Mouse (Mus musculus): Measurements from ENCODE around the gene Mpo. TPM values are rescaled to one million over a fixed set of nuclear protein-coding genes. Genes with fewer than 3 reads are reported as not detected.

The Mpo gene
- total RNA-seq, 2 experiments from 2014 or later: not detected

DNA sequence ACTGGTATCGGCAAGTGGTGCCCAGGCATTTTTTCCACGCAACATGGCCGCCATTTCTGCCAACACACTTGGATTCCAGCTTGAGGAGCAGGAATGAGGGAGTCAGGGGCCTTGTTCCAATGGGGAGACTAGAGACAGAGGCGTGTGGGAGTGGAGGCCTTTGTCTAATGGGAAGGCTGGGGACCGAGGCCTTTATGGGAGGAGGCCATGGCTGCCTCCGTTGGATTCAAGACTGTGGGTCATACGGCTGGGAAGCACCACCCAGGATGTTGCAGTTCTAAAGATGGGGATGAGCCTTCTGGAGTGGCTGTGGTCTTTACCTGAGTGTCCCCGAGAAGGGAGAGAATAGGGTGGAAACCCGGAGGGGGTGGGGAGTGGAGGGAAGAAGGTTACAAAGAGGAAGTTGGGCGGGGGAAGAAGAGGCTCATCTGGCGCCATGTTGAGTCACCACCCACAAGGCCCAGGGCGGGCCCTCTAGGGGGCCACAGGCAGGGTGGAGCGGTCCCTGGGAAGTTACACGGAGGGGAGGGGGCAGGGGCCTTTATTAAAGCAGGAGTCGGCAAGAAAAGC is 37.0 kb upstream of the Mpo start:
- no peak for DNase-seq (ENCODE audit: low spot score in 2 of 2)
- intact Hi-C loops (cut with DNase I): loop anchor here (10.0 kb wide), 1 partner anchor 542 kb away; no protein-coding TSS in a partner anchor

- DNase-seq (ENCODE audit: low spot score in 2 of 2): no peak
- intact Hi-C loops (cut with DNase I): loop anchor here (10.0 kb wide), 1 partner anchor 542 kb away; no protein-coding TSS in a partner anchor
These were observed 36.1 kb upstream of the Mpo start for GRCm38 (mm10) chr11:87757001-87757954.

DNA sequence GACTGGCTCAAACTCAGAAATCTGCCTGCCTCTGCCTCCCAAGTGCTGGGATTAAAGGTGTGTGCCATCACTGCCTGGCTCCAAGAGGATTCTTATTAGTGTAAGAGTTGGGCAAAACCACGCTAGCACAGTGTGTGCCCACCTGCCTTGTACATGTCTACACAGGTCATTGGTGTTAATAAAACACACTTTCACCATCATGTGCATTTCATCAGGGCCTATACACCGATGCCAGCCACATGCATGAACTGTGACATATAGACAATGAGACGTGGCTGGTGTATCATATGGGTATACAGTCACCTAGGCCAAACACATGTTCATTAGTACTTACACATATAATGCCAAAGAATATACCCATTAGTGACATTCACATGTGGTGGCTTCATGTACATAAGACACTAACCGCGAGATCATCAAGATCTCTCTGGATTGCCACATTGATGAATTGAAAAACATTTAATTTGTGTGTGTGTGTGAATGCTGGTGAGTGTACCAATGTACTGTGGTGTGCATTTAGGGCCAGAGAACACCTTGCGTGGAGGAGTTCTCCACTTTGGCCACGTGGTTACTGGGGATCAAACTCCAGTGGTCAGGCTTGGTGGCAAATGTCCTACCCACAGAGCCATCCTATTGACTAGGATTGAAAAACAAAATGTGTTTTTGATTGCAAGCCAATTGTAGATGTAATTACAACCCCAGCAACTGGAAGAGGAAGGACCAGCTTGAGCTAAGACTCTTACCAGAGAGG is 35.0 kb upstream of the Mpo start:
- intact Hi-C loops (cut with DNase I): loop anchor here (10.0 kb wide), 1 partner anchor 544 kb away; no protein-coding TSS in a partner anchor

DNA sequence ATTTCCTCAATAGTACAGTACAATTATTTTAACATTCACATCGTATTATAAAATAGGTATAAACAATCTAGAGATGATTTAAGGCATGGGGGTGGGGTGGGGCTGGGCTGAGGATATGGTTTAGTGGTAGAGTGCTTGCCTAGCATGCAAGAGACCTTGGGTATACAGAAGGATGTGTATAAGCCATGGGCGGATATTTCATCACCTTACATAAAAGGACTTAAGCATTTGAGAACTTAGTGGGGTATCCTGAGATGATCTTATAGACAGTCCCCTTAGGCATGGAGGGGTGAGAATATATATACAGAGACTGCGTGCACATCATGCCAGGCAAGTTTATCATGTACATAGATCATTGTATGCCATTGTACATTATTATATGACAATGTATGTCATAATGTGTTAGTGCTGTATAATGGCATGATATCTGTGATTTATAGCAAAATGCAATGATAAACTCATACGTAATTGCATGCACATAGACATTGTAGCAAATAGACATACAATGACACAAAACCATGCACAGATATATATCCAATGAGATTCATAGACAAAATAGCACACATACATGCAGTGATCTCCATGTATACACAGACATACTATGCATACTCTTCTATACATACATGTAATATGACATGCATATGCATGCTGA is 34.3 kb upstream of the Mpo start:
- intact Hi-C loops (cut with DNase I): loop anchor here (10.0 kb wide), 1 partner anchor 544 kb away; no protein-coding TSS in a partner anchor
- no peak for DNase-seq (ENCODE audit: low spot score in 2 of 2)

More for the DNA sequence above, 35.0 kb upstream of the Mpo start:
- no peak for DNase-seq (ENCODE audit: low spot score in 2 of 2)

- peak; percentile 48 to 79 for DNase-seq (ENCODE audit: low spot score in 2 of 2)
- intact Hi-C loops (cut with DNase I): loop anchor here (2.0 to 10.0 kb wide), 4 partner anchors 97 to 545 kb away; partner anchors contain the start of gene Rnf43
These were observed 33.8 kb upstream of the Mpo start for GRCm38 (mm10) chr11:87759609-87760005.

DNA sequence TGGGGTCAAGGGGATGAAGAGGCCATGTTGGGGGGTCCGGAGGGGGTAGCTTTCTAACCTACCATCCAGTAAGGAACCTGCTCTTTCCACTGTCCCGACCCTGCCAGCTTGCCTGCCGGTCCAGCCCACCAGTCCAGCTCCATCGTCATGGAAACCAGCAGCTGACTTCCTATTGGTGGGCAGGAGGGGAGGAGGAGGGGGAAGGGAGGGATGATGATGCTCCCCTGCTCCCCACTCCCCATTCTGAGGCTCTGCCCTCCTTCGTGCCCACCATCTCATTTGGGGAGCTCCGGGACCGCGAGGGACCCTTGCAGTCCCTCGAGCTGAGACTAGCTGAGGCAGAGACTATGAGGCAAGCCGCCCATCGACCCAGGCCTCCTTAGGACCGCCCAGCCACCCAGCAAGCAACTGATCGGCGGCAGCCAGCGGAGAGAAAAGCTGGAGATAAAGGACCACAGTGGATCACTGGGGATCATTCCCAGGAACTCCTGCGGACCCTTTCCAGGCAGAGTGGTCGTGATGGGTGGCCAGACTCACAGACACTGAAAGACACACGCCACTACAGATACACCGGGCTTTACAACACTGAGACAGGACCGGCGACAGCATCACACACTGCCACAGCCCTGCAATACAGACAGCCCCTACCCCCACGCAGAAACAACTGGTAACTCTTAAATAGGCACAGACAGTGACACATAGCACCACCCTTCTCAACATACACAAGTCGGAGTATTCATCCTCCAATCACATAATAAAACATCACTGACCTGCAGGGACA is 32.9 kb upstream of the Mpo start, which contains the start of gene Tspoap1:
Gene Tspoap1 (plus strand): TSS at position 241 of the 781 bp plus-strand sequence.
- intact Hi-C loops (cut with DNase I): loop anchor here (2.0 to 5.0 kb wide), 3 partner anchors 98 to 163 kb away; partner anchors contain the start of gene Rnf43
- DNase-seq (ENCODE audit: low spot score in 2 of 2): peak; percentile 75 to 91

GRCm38 (mm10) chr11:87761181-87761721 is 32.1 kb upstream of the Mpo start:
- peak in 1 of 2 experiments; percentile 34 for DNase-seq (ENCODE audit: low spot score in 2 of 2)

GRCm38 (mm10) chr11:87761806-87762701 is 31.3 kb upstream of the Mpo start:
- peak; percentile 39 to 63 for DNase-seq (ENCODE audit: low spot score in 2 of 2)
- intact Hi-C loops (cut with DNase I): loop anchor here (2.0 to 5.0 kb wide), 4 partner anchors 25 to 165 kb away; partner anchors contain the start of genes Rnf43 and Supt4a

More at GRCm38 (mm10) chr11:87761181-87761721, 32.1 kb upstream of the Mpo start:
- intact Hi-C loops (cut with DNase I): loop anchor here (2.0 to 5.0 kb wide), 3 partner anchors 99 to 164 kb away; partner anchors contain the start of gene Rnf43

DNA sequence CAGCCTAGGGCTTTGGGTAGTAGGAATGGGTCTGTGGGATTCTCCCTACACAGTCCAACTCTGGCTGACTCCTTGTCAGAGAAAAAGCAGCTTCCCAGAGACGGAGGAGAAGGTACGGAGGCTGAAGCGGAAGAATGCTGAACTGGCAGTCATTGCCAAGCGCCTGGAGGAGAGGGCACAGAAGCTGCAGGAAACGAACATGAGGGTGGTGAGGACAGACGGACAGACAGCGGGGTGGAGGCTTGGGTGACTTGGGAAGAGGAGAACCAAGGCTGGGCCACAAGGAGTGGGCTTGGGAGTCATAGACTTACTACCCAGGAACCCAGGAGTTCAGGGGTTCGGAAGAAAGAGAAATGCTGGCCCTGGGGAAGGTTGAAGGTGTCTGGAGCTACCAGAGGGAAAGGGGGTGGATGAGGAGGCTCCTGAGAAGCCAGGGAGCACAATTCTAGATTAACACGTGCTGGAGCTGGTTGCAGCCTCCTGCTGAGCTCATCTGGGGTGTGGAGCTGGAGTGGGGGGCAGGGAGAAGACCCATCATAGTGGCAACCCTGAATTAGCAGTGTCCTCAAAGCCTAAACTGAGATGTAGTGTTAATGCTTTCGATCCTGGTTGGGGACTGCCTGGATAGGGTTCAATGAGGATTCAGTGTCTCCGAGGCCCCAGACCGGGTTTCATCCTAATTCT is 30.5 kb upstream of the Mpo start:
- intact Hi-C loops (cut with DNase I): loop anchor here (2.0 to 5.0 kb wide), 3 partner anchors 26 to 166 kb away; partner anchors contain the start of genes Rnf43 and Supt4a
- peak; percentile 50 to 53 for DNase-seq (ENCODE audit: low spot score in 2 of 2)

- intact Hi-C loops (cut with DNase I): loop anchor here (2.0 to 5.0 kb wide), 3 partner anchors 27 to 166 kb away; partner anchors contain the start of genes Rnf43 and Supt4a
- DNase-seq (ENCODE audit: low spot score in 2 of 2): peak; percentile 84 to 93
These were observed 29.8 kb upstream of the Mpo start for GRCm38 (mm10) chr11:87763511-87763987.

DNA sequence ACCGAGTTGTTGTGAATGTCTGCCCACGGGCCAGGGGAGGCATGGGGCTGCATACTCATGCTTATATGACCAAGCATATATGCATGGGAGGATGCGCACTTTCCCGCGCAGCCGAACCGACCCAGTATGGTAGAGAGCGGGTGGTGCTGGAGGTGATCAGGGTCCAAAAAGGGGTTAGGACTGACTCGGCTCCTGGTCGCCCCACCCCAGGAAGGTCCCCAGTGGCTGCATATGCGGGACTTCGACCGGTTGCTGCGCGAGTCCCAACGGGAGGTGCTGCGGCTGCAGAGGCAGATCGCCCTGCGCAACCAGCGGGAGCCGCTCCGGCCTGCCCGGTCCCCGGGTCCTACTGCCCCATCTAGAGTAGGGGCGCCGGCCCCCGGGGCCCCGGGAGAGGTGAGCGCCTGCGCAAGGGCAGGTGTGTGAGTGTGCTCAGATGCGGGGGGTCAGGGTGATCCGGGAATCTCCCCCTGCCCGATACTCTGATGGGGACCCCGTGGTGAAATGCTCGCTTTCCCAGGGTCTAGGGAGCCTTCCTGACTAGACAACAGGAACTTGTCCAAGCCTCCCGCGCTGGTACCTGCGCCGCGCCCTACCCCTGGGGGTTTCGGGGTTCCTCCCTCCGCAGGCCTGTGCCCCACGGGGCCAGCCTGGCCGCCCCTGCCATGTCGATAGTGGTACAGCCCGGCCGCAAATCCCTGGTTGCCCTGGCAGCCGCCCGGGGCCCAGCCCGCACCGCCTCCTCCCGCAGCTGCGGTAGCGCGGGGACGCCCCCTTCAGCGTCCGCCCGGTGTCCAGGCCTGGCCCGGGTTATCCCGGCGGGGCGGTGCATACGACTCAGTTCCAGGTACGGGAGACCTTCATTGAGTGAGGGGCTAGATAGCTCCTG is 29.1 kb upstream of the Mpo start:
- DNase-seq (ENCODE audit: low spot score in 2 of 2): peak; percentile 51 to 52
- intact Hi-C loops (cut with DNase I): loop anchor here (2.0 to 5.0 kb wide), 3 partner anchors 27 to 167 kb away; partner anchors contain the start of genes Rnf43 and Supt4a

GRCm38 (mm10) chr11:87768745-87769144 is 24.6 kb upstream of the Mpo start:
- DNase-seq (ENCODE audit: low spot score in 2 of 2): no peak
- intact Hi-C loops (cut with DNase I): no loop called here

- DNase-seq (ENCODE audit: low spot score in 2 of 2): peak; percentile 49 to 64
- intact Hi-C loops (cut with DNase I): loop anchor here (1.0 kb wide), 1 partner anchor 109 kb away; the partner anchor contains the start of gene Rnf43
These were observed 22.4 kb upstream of the Mpo start for GRCm38 (mm10) chr11:87770989-87771388.

GRCm38 (mm10) chr11:87772354-87772753 is 21.0 kb upstream of the Mpo start:
- DNase-seq (ENCODE audit: low spot score in 2 of 2): no peak
- intact Hi-C loops (cut with DNase I): no loop called here
